Mouse (Mus musculus) hindbrain, embryonic 15.5 days (tissue): Measurements from ENCODE around the gene Map3k10. TPM values are rescaled to one million over a fixed set of nuclear protein-coding genes. Genes with fewer than 3 reads are reported as not detected.
"Not testable (repeated sequence)": the region's sequence is repeated elsewhere in the genome, so short reads cannot be mapped to it uniquely, and the experiment has no call there.

Source experiments
- ATAC-seq: fragments of 200-750 bp; cut with Nextera tagmentation; 2 replicates; pipeline ENCODE4 v1.8.0; 2017; ENCODE audit warnings: low read depth, moderate number of reproducible peaks, moderate TSS enrichment; ENCODE audit not compliant: low FRiP score
- H3K27ac ChIP-seq: fragments of 300-500 bp; sonication (generic); replicated peaks from 2 replicates; pipeline ENCODE4 v1.5.1; 2015; ENCODE audit warnings: mild to moderate bottlenecking, inconsistent platforms
- H3K27me3 ChIP-seq: fragments of 300-500 bp; sonication (generic); 2 replicates; pipeline ENCODE4 v1.6.1; 2015; ENCODE audit warnings: control low read depth, inconsistent platforms
- H3K36me3 ChIP-seq: fragments of 300-500 bp; sonication (generic); 2 replicates; pipeline ENCODE4 v1.6.1; 2015; ENCODE audit warnings: control low read depth, inconsistent platforms
- H3K4me1 ChIP-seq: fragments of 300-500 bp; sonication (generic); replicated peaks from 2 replicates; pipeline ENCODE4 v1.6.1; 2015; ENCODE audit warnings: control low read depth, inconsistent platforms
- H3K4me2 ChIP-seq: fragments of 300-500 bp; sonication (generic); 2 replicates; pipeline ENCODE4 v1.6.1; 2015; ENCODE audit warnings: moderate library complexity, mild to moderate bottlenecking, inconsistent platforms
- H3K4me3 ChIP-seq: fragments of 300-500 bp; sonication (generic); 2 replicates; pipeline ENCODE4 v1.5.1; 2015; ENCODE audit warnings: mild to moderate bottlenecking, inconsistent platforms
- H3K9ac ChIP-seq: fragments of 300-500 bp; sonication (generic); 2 replicates; pipeline ENCODE4 v1.6.1; 2015; ENCODE audit warnings: inconsistent platforms
- H3K9me3 ChIP-seq: fragments of 300-500 bp; sonication (generic); 2 replicates; pipeline ENCODE4 v1.6.1; 2016; ENCODE audit warnings: control low read depth, inconsistent platforms
- WGBS: fragments of 180-500 bp; shearing (Covaris S2); methylation state at CpG from one replicate; pipeline ENCODE4 v1.1.7; 2015; 5-methylcytosine and 5-hydroxymethylcytosine counted together
- polyA plus RNA-seq: library from polyadenylated mRNA; unstranded; fragments of >200 nt; fragmentation: Nextera tagmentation; extraction: Ambion mirVana; gene quantifications from 2 replicates; pipeline ENCODE4 v1.2.1, GENCODE M21; 2015

Map3k10 gene
- polyA plus RNA-seq, 1 experiment from 2014 or later: 21.0 TPM

DNA sequence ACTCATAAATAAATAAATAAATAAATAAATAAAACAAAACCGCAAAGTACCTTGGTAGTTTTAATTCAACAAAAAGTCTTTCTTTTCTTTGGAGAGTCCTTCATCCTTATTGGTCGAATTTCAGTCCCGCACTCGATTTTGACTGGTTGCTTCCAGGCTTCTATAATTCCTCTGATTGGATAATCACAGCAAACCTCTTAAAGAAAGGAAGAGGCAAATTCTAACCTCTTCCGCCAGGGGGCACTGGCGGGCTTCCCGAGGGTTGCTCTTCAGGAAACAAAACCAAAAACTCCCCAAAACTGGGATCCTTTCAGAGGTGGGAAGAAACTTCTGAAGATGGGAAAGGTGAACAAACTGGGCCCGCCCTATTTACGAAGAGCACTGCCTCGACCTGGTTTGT, 23.4 kb downstream of the Map3k10 start:
- ATAC-seq: no peak
- no peak overlapping the region for H3K4me2 ChIP-seq
- WGBS: 5% methylated on average over 10 of the region's 10 CpGs

GRCm38 (mm10) chr7:27649723-27650122, 24.7 kb downstream of the Map3k10 start:
- 97% methylated on average over 11 of the region's 11 CpGs for WGBS
- H3K9me3 ChIP-seq: no peaks in the 10 kb centered on the region
- ATAC-seq: no peak

More for the DNA sequence above, 23.4 kb downstream of the Map3k10 start:
- Histone ChIP-seq H3K9ac (no peak overlapping the region), H3K27me3 (no peaks in the 10 kb centered on the region), H3K36me3 (no peaks in the 10 kb centered on the region; the same call in 1 of the 2 replicates), H3K4me3 (no peak overlapping the region), H3K9me3 (no peaks in the 10 kb centered on the region), H3K4me1 (peaks cover 28% of the 10 kb centered on the region), H3K27ac (no peak overlapping the region)

DNA sequence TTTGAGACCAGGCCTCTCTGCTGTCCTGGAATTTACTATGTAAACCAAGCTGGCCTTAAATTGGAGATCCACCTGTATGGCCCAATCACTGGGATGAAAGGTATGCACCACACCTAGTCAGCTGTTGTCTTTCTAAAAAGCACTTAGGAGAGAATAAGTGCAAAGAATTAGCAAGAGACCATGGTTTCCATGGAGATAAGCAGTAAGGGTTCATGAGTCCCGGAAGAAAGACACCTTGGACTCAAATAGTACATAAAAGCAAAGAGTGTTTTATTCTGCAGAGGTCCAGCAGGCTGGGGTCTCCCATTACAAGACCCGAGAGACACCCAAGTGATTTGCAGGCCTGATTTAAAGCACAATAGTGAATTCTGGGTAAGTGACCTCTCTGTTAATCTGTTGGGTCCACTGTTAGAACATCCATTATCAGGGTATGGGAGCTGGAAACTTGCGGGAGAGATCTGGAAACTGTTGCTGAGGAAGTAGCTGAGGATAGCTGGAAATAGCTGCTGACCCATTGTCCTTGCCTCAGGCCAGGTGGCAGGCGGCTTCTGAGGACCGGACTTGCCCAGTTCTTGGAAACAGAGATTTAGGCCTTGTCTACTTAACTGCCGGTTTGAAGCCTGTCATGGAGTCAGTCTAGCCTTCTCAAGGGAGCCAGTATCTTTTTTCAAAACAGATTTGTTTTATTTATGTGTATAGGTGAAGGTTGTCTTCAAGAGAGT, 27.0 kb downstream of the Map3k10 start:
- no peaks in the 10 kb centered on the region for H3K9me3 ChIP-seq
- no peaks in the 10 kb centered on the region for H3K4me1 ChIP-seq
- no peak overlapping the region for H3K27ac ChIP-seq
- no peaks in the 10 kb centered on the region for H3K27me3 ChIP-seq
- H3K36me3 ChIP-seq: no peaks in the 10 kb centered on the region
- WGBS: 92% methylated on average over 6 of the region's 6 CpGs
- no peak for ATAC-seq
- no peak overlapping the region for H3K9ac ChIP-seq
- H3K4me3 ChIP-seq: no peak overlapping the region
- H3K4me2 ChIP-seq: no peak overlapping the region

More at GRCm38 (mm10) chr7:27649723-27650122, 24.7 kb downstream of the Map3k10 start:
- no peak overlapping the region for H3K27ac ChIP-seq
- H3K27me3 ChIP-seq: no peaks in the 10 kb centered on the region
- no peak overlapping the region for H3K4me2 ChIP-seq
- peaks cover 16% of the 10 kb centered on the region for H3K4me1 ChIP-seq
- no peak overlapping the region for H3K9ac ChIP-seq
- H3K36me3 ChIP-seq: no peaks in the 10 kb centered on the region
- H3K4me3 ChIP-seq: no peak overlapping the region

- Histone ChIP-seq H3K9me3 (no peaks in the 10 kb centered on the region), H3K27me3 (no peaks in the 10 kb centered on the region), H3K27ac (no peak overlapping the region), H3K4me2 (no peak overlapping the region), H3K4me3 (no peak overlapping the region), H3K4me1 (no peaks in the 10 kb centered on the region), H3K36me3 (no peaks in the 10 kb centered on the region), H3K9ac (no peak overlapping the region)
- 85% methylated on average over 7 of the region's 7 CpGs for WGBS
- ATAC-seq: no peak
These were observed 27.9 kb downstream of the Map3k10 start for GRCm38 (mm10) chr7:27646516-27646915.

DNA sequence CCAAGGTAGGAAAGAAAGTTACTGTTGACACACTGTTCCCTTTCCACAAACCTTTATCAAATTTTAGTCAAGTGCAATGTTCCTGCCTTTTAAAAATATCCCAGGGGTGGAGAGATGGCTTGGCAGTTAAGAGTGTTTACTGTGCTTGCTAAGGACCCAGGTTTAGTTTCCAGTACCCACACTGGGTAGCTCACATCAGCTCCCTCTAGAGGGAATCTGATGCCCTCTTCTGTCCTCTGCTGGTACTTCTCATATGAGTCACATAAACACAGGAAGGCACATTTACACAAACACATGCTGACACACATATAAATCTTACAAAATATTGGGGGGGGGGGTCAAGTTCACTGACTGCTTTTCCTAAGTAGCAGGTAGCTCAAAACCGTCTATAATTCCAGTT, 29.9 kb downstream of the Map3k10 start:
- no peak overlapping the region for H3K9ac ChIP-seq
- 58% methylated on average over 1 of the region's 1 CpGs for WGBS

GRCm38 (mm10) chr7:27635094-27635493, 39.3 kb downstream of the Map3k10 start:
- not testable (repeated sequence) for H3K27ac ChIP-seq, ATAC-seq, H3K4me3 ChIP-seq, H3K9me3 ChIP-seq, H3K9ac ChIP-seq, H3K4me2 ChIP-seq, H3K27me3 ChIP-seq, H3K4me1 ChIP-seq
- WGBS: 96% methylated on average over 2 of the region's 2 CpGs
- H3K36me3 ChIP-seq: peaks cover 57% of the 10 kb centered on the region

More for the DNA sequence above, 29.9 kb downstream of the Map3k10 start:
- no peak overlapping the region for H3K4me3 ChIP-seq
- H3K36me3 ChIP-seq: no peaks in the 10 kb centered on the region
- no peaks in the 10 kb centered on the region for H3K27me3 ChIP-seq
- ATAC-seq: no peak
- no peaks in the 10 kb centered on the region for H3K4me1 ChIP-seq
- H3K27ac ChIP-seq: no peak overlapping the region
- no peak overlapping the region for H3K4me2 ChIP-seq
- no peaks in the 10 kb centered on the region for H3K9me3 ChIP-seq

DNA sequence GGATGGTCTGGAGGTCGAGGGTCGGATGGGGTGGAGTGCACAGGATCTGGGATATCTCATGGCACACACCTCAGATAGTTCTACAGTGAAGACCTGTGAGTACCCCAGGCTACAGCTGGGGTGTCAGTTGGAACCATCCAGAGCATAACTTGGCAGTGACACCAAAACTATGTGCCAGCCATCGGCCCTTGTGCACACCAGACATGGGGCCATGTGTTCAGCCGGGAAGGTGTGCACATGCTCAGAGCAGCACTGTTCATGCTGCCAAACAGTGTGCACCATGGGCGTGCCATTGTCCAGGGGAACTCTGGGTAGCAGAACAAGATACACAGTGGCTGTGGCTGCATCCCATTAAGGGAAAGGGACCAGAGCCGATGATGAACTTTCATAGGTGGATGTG, 39.7 kb downstream of the Map3k10 start:
- ATAC-seq: no peak
- WGBS: 96% methylated on average over 6 of the region's 6 CpGs
- Histone ChIP-seq H3K4me1 (no peaks in the 10 kb centered on the region), H3K4me3 (no peak overlapping the region), H3K36me3 (peaks cover 60% of the 10 kb centered on the region), H3K9me3 (no peaks in the 10 kb centered on the region), H3K27me3 (no peaks in the 10 kb centered on the region), H3K27ac (no peak overlapping the region), H3K4me2 (no peak overlapping the region), H3K9ac (no peak overlapping the region)

DNA sequence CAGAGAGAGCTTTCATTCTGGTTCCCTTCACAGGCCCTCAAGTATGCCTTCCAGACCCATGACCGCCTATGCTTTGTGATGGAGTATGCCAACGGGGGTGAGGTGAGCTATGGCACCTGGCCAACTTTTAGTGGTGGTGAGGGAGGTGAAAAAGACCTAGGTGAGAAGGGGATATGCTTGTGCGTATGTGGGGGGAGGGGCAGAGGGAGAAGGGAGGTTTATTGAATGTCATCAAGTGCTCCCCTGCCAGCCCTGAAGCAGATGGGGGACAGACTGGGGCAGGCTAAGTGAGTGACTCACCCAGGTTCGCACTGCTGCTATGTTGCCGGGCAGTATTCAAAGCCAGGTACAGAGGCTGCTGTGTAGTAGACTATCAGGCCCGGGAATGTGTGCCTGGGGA, 41.2 kb downstream of the Map3k10 start:
- no peak overlapping the region for H3K4me2 ChIP-seq
- no peaks in the 10 kb centered on the region for H3K9me3 ChIP-seq
- ATAC-seq: no peak
- no peak overlapping the region for H3K4me3 ChIP-seq
- H3K27ac ChIP-seq: no peak overlapping the region
- no peaks in the 10 kb centered on the region for H3K27me3 ChIP-seq
- WGBS: 92% methylated on average over 6 of the region's 6 CpGs
- H3K9ac ChIP-seq: no peak overlapping the region
- H3K4me1 ChIP-seq: 0 out of 2 replicates have a peak, but pooled peaks cover under 1% of the 10 kb centered on the region
- peaks cover 68% of the 10 kb centered on the region for H3K36me3 ChIP-seq

- WGBS: 95% methylated on average over 4 of the region's 4 CpGs
- peaks cover 65% of the 10 kb centered on the region for H3K36me3 ChIP-seq
These were observed 43.0 kb downstream of the Map3k10 start for GRCm38 (mm10) chr7:27631439-27631838.

GRCm38 (mm10) chr7:27628816-27629215, 45.6 kb downstream of the Map3k10 start:
- not testable (repeated sequence) for H3K27ac ChIP-seq, H3K4me2 ChIP-seq, H3K9me3 ChIP-seq, H3K9ac ChIP-seq, H3K4me3 ChIP-seq, H3K4me1 ChIP-seq, H3K27me3 ChIP-seq
- peak; percentile 27; the same call in 1 of the 2 replicates for ATAC-seq
- H3K36me3 ChIP-seq: peaks cover 45% of the 10 kb centered on the region
- 78% methylated on average over 7 of the region's 7 CpGs for WGBS

More at GRCm38 (mm10) chr7:27631439-27631838, 43.0 kb downstream of the Map3k10 start:
- Histone ChIP-seq H3K9ac (no peak overlapping the region), H3K4me1 (0 out of 2 replicates have a peak, but pooled peaks cover 3% of the 10 kb centered on the region), H3K4me3 (no peak overlapping the region), H3K27me3 (no peaks in the 10 kb centered on the region), H3K9me3 (no peaks in the 10 kb centered on the region), H3K4me2 (no peak overlapping the region), H3K27ac (no peak overlapping the region)
- ATAC-seq: no peak

GRCm38 (mm10) chr7:27628190-27628589, 46.2 kb downstream of the Map3k10 start:
- Histone ChIP-seq H3K9ac (no peak overlapping the region), H3K4me2 (no peak overlapping the region), H3K4me1 (0 out of 2 replicates have a peak, but pooled peaks cover 3% of the 10 kb centered on the region), H3K9me3 (no peaks in the 10 kb centered on the region), H3K36me3 (peaks cover 41% of the 10 kb centered on the region), H3K27me3 (no peaks in the 10 kb centered on the region), H3K27ac (peak overlapping the region; percentile 34; the same call in 1 of the 2 replicates), H3K4me3 (no peak overlapping the region)
- no peak for ATAC-seq
- WGBS: 90% methylated on average over 6 of the region's 6 CpGs

GRCm38 (mm10) chr7:27627707-27628106, 46.7 kb downstream of the Map3k10 start:
- 0 out of 2 replicates have a peak, but pooled peaks cover 3% of the 10 kb centered on the region for H3K4me1 ChIP-seq
- no peak overlapping the region for H3K9ac ChIP-seq
- no peaks in the 10 kb centered on the region for H3K27me3 ChIP-seq
- peaks cover 36% of the 10 kb centered on the region for H3K36me3 ChIP-seq
- H3K27ac ChIP-seq: no peak overlapping the region; the same call in 1 of the 2 replicates
- H3K9me3 ChIP-seq: no peaks in the 10 kb centered on the region
- no peak overlapping the region for H3K4me3 ChIP-seq
- 70% methylated on average over 7 of the region's 7 CpGs for WGBS
- H3K4me2 ChIP-seq: no peak overlapping the region
- no peak for ATAC-seq
